Mouse (Mus musculus): ENCODE data around the gene Fabp3.

DNA sequence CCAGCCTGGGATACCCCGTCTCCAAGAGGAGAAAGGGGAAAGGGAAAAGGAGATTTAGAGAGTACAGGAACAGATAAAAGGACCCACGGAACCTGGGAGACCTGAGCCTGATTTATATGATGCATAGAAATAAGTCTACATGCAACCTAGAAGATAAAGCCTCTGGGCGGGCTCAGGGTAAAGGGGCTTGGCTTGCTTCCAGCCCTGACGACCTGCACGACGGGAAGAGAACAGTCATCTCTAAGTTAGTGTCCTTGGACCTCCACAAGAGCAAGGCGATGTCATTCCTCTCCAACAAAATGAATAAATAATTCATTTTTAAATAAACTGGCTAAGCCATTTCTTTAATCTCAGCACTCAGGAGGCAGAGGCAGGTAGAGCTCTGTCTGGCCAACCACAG, 14.2 kb downstream of the Fabp3 start:
- no peak for TF ChIP-seq CTCF (IDR thresholded peaks at IDR 0.05; ENCODE audit: low read depth)
- TF ChIP-seq EP300 (optimal IDR thresholded peaks at IDR 0.05) = no peak

Data from stomach, postnatal 0 days (tissue).